Mouse (Mus musculus) frontal cortex, adult 2 months (tissue): Measurements from ENCODE around the gene Cyfip2. TPM values are rescaled to one million over a fixed set of nuclear protein-coding genes. Genes with fewer than 3 reads are reported as not detected.

ENCODE experiments used
- DNase-seq, 2 experiments: peaks; one replicate each; pipeline ENCODE4 v3.0.0; 2022; ENCODE audit warnings: low spot score in 1 of 2; ENCODE audit errors: extremely low spot score in 1 of 2
- polyA plus RNA-seq: library from polyadenylated mRNA; depleted of rRNA; stranded (reverse); fragments of >200 nt; gene quantifications from 2 replicates; pipeline ENCODE4 v1.2.3, GENCODE M21; 2012

Gene Cyfip2
- polyA plus RNA-seq, 1 experiment = 223 TPM

DNA sequence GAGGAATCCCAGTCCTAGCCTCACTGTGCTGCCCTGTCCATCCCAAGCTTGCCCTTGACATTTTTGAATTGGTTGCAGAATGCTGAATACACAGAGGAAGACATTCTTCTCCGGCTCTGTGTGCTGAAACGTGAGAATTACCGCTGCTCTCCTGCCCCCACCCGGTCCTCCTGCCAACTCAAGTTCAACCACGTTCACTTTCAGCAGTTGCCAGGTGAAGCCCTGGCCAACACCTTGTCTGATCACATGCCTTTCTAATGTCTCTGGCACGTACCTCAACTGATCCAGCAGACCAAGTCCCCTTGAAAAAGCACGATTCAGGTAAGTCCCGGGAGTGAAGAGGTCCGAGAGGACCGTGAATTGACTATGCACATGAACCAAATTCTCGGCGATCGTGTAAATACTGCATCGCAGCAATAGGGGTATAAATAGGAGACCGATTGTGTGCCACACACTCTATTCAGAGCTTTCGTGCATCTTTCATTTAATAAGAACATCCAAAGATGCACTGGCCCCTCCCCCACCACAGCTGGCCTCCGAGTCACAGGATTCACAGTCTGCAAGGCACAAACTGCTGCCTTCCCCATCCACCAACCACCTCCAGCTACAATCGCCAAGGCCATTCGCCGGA, 3.4 kb downstream of the Cyfip2 start:
- peak in 1 of 2 experiments; percentile 66 for DNase-seq

DNA sequence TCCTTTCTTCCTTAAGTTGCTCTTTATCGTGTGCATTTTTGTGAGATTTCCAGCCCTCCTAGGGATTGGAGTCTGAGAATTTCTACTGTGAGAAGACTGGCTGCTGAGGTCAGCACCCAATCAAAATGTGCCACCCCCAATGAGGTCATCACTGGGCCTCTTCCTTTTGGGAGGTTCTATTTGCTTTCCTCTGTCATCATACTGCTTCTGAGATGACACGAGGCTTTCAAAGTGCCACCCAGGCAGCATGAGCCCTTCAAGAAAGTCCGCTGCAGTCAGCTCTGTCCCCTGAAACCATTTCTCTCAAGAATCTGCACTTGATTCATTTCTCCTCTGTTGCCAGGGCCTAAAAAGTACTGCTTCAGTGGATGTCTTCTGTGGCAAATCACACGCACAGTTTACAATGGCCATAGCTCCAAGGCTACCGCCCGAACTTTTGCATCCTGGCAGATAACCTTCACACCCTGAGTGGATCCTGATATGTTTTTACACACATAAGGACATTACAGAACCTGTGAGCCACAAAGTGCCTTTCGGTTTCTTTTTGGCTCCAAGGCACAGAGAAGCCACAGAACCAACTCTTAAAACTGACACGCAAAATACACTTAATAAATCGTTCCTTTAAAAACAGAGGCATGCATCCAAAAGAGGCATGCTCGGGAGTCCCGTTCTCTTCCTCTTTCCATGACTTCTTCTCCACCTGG, 4.2 kb downstream of the Cyfip2 start:
- DNase-seq = no peak

DNA sequence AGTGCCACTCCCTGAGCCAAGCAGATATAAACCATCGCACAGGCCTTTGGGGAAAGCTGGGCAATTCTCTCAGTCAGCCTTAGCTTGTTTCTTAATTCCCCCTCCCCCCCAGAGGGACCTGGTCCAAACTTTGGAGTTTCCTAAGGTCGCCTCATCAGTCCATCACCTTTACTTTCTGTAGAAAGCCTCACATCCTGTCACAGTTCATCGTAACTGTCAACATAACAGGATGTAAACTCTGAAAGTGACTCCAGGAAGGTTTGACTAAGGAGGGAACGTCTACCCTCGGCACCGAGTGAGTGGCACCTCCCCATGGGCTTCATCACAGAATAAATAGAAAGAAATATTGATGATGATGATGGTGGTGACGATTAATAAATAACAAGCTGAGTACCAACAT, 4.9 kb downstream of the Cyfip2 start:
- DNase-seq = no peak

DNA sequence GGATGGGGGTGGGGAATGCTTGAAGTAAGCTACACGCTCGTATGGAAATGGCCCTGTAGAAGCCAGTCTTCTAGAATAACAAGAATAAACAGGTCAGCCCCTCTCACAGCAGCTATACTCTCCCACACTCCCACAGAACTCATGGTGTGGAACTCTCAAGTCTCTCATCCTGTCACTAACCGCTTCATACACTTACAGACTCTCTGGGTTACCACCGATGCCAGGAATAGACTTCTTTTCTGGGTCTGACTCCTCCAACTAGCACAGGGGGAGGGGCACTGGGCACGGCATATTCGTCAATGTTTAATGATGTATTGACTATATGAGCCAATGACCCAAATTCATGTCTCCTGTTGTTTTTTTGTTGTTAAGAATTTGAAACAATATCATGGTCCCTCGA, 5.9 kb downstream of the Cyfip2 start:
- DNase-seq = no peak

DNA sequence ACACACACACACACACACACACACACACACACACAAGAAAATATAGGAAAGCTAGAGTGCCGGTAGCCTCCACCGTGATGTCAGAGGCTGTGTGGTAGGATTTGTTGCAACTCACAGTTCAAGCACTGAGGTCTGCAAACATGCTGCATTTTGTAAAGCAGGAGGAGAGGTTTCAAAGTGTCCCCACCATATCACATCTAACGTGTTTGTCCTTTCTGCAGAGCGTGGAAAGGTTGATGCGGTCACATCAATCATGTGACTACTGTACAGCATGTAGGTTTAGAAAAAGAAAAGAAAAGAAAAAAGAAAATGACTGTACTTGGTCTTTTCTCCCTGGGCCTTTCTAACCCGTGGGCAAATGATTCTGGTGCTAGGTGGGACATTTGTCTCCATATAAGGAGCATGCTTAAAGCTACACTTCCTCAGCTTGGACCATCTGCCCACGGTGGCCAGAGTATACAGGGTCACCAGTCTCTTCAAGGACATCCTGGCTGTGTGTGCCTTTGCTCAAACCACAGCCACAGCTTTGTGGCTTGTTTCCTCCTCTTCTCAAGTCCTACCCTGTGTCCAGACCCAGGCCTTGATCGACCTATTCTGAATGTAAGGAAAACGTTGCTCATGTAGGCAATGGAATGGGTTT, 6.7 kb downstream of the Cyfip2 start:
- no peak for DNase-seq

DNA sequence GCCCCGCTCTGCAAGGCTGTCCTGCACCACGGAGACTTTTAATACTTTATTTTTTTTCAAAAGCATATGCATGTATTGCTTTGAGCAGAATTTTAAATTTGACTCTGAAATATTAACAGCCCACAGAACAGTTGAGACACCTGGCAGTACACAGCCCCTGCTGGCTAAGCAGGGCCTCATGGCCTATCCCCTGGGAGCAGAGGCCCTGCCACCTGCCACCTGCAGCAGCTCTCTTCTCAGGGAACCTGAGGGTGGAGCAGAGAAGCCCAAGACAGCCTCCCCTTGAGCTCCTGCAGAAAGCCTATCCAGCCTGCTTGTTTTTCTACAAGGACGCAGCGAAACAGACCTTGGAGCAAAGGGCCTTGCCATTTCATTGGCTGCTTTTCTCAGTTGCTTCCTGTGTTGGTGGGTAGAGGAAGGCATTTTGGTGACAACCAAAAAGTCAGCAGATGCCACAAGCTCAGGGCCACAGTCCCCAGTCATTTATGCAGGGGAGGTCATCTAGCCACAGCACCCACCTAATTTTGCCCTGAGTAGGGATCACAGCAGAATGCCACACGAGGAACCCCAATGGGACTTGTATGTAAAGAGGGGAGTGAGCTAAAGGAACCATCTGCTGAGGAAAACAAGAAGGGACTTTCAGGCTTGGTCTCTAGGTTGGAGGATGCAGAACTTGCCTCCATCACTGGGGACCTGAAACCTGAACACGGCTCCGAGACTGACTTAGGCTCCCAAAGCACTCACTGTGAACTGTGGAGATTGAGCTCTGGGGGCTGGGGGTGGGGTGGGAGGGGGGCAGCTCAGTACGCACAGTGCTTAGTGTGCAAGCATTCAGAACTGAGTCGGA, 7.6 kb downstream of the Cyfip2 start:
- DNase-seq = no peak

DNA sequence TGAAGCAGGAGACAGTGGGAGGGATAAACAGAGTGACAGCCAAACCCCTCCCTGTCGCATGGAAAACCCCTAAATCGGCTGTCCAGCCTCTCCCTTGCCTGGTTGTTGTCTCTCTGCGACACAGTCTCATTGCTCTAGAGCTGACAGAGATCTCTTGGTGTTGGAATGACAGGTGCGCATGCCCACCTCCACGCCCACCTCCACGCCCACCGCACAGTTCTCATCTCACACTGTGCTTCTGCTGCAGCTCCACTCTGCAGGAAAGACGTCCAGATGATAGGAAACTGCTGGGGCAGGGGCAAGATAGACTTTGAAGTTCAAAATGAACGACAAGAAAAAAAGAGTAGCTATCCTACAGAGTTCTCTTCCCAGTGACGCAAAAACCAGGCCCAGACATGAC, 8.6 kb downstream of the Cyfip2 start:
- DNase-seq = no peak

DNA sequence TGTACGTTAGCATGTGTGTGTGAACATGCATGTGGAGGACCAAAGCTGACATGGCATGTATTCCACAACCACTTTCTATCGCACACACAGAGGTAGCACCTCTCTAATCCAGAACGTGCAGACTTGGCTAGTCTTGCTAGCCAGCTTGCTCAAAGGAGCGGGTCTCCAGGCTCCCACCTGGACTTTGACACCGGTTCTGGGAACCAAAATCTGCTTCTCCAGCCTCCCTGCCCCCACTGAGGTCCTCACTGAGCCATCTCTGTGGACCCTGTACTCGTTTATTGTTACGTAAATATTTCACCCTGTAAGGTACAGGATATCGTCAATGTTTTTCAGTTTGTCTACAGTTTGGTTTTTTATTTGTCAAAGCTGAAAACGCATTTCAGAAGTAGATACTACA, 10.2 kb downstream of the Cyfip2 start:
- DNase-seq = no peak

DNA sequence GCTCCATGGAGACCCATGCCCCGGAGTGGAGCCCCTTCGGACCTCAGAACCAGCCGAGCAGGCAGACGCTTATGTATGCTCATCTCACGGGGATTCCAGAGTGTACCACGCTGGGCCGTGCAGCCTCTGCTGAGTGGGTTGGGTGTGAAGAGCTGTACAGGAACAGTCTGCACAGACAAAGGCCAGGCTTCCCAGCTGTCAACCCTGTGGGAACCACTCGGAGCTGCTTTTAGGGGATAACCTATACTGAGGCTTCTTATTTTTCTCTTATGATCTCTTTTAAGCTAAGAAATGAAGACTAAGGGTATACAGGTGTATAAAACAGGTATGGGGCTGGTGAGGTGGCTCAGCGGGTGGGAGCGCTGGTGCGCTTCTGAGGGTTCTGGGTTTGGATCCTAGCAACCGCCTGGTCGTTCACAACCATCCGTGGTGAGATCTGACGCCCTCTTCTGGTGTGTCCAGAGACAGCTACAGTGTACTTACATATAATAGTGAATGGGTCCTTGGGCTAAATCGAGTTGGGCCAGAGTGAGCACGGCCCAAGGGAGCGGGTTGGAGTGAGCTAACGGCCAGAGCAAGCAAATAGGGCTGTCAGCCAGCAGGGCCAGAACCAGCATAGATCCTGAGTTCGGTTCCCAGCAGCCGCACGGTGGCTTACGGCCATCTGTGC, 10.9 kb downstream of the Cyfip2 start:
- DNase-seq = peak in 1 of 2 experiments; percentile 76

DNA sequence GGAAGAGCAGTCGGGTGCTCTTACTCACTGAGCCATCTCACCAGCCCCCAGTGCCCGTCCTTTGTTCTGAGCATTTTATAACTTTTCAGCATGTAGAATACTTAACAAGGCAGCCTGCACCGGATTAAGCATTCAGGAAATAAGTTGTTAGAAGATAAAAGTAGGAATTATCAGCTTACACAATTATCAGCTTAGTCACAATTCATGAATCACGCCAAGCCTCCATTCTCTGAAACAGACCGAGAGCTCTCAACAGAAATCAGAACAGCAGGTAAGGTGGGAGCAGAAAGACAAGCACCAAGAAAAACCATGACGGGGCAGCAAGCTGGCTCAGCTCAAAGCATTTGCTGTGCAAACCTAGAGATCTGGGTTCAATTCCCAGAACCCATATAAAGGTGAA, 12.8 kb downstream of the Cyfip2 start:
- peak in 1 of 2 experiments; percentile 67 for DNase-seq

DNA sequence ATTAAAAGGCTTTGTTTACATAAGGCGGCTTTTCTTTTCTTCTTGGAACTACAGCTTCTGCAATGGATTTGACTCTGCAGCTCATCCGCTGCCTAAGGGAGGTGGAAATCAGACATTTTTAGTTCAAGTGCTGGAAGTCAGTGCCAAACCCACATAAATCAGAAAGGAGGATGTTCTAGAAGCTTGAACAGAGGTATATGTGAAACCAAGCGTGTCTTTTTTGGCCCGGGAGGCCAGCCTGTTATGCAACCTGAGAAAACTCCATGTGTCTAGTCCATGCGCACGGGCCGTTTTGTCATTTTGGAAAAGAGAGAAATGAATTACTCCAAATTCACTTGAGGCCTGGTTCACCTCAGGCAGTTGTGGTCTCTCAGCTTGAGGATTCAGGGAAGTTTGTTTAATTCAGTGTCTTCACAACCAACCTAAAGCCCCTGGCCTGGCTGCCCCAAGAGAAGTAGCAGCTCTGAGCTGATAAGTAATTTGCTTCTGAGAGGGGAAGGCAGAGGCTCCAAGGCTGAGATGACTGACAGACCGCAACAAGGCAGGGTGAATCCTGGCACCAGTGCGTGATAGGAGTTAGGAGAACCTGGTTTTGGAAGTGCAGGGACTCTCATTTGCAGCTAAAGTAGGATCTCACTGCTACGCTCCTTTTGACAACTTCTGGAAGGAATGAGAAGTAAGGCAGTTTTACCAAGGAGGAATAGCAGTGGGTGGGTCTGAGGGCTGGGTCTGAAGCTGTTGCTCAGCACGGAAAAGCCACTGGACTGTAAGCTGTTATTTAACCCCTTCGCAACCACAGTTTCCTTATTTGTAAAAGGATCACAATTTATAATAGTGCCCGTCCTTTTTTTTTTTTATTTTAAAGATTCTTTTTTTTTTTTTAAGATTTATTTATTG, 13.5 kb downstream of the Cyfip2 start:
- DNase-seq = peak in 1 of 2 experiments; percentile 71

DNA sequence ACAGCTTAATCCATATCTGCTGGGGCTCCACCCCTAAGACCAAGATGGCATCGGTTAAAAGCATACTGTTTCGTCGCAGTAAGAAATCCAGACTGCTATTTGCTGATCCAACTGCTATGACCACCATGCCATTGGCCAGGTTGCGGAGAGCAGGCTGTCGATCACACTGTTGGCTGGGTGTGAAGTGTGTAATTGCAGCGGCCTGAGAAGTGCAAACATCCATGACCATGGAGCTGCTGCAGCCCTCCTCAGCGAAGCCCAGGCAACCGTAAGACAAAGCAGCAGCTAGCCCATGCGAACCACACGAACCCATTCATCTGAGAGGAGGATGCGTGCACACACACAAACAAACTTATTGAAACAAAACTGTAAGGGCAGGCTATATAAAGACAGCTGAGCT, 18.3 kb downstream of the Cyfip2 start:
- DNase-seq = no peak

DNA sequence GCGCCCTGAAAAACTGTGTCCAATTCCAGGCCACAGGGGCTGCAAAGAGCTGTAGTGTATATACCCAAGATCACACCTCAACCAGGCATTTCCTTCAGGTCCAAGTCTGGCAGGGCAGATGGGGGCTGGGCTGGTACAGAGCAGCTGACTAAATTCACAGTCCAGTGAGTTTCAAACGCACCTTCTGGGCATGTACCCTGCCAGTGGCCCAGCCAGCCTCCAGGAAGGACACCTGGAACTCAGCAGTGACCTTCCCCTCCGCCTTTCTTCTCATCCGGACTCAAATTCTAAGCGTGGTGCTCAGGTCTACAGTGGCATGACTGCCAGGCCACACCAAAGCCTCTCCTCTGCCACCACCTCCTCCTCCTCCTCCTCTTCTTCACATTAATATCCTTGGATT, 19.2 kb downstream of the Cyfip2 start:
- no peak for DNase-seq

DNA sequence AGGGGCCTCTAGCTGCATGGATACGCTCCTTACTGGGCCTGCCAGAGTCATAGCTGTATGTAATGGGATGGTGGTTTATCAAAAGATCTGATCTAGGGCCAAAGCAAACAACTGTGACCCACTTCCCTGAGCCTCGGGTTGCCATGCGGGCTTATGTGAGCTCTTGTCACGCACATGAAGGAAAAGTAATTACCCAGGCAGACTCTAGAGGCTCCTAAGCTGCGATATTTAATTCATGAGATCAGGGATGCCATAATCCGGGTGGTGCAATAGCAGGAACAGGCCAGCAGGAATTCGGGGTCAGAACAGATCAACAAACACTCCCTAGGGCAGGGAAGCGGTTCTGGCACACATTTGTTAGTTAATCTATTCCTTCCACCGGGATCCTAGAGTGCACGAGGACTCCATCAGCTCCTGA, 21.7 kb downstream of the Cyfip2 start:
- no peak for DNase-seq

DNA sequence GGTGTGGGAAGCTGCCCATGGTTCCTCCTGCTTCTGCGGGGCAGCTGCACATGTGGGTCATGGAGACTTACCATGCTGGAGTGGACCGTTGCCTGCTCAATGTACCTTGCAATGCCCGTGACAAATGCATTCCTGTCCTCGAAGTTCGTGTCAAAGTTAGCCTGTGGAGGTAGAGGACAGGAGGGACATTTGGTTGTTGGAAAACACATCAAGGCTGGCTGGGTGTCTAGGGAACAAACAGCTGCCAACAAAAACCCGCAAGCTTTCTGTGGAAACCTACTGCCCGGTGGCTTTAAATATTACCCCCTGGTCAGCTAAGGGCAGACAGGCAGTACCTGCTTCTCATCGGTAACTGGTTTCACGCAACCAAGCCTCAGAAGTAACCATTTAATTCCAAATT, 23.1 kb downstream of the Cyfip2 start:
- no peak for DNase-seq

DNA sequence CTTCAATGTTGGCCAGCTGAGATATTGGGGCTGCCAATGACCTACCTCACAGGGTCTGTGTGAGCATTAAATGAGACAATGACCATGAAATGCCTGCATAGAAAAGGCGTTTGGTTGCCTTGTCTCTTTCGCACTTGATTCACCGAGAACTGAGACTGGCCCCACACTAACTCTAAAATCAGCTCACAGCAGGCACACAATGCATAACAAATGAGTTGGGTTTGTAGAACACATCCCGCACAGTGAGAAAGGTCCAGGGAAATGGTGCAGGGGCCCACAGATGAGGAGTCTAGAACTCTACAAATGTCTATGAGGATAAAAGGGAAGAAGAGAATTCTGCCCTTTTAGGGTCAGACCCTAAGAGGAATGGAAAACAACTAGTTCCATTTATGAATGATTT, 23.6 kb downstream of the Cyfip2 start:
- no peak for DNase-seq

DNA sequence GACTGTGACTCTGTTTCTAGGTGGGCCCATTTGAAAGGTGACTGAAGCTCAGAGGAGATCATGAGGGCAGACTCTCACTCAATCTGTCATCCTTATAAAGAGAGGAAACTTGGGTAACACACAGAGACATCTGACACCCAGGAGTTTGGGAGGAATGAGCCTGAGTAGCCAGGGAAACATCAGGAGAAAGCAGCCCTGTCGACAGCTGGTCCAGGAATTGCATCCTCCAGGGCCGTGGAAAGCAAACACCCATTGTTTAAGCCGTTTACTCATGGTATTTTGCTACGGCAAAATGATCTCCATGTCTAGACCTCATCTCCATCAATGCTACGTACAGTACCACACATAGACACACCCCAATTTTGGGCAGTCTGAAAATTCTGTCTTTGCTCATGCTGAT, 24.6 kb downstream of the Cyfip2 start:
- DNase-seq = no peak

DNA sequence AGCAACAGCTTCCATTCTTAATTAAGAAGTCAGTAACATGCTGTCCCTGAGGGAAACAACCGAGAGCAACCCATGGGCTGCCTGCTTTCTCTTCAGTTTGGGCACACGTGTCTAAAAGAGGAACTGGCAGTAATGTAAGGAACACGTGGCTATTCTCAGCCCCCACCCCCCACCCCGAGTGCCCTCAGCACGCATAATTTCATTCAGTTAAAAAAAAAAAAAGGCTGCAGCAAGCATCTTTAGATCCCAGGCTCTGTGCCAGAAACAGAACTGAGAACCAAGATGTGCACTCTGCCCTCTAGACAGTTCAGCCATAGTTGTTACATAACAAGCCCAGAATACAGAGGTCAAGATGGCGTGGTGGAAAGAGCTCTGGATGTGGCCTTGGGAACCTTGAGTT, 25.9 kb downstream of the Cyfip2 start:
- no peak for DNase-seq

DNA sequence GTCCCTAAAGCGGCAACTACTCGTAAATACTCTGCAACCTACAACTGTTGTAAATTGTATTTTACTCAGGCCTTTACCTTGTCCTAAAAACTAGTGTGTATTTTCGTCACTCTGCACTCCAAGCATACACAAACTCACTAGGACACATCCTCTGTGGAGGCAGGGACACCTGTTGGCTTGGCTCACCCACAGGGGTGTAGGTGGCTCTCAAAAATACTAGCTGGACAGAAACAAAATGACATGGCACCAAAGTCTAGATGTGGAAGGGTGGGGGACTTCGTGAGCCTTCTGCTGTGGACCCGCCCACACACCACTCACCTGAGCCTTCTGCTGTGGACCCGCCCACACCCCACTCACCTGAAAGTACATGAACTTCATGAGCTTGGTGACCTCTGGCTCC, 28.9 kb downstream of the Cyfip2 start:
- DNase-seq = peak in 1 of 2 experiments; percentile 52

DNA sequence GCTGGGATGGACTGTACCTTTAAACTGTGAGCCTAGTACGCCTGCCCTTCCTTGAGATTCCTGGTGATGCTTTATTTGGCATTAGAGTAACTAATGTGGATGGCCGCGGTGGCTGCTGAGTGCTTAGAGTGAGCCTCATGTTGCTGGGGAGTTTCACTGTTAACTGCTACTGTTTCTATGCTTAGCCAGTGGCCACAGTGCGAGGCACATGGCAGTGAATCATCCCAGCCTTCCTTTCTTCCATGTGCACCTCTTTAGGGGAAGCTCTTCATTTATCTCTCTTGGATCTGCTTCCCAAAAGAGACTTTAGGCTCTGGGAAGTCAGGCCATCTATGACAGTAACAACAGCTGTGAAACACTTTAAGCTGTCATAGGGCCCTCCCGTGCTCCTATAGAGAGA, 30.0 kb downstream of the Cyfip2 start:
- DNase-seq = no peak
